Mouse (Mus musculus): ENCODE measurements around the gene Man2a2.

- TF ChIP-seq CTCF (IDR thresholded peaks at IDR 0.05; ENCODE audit: insufficient read depth, low read length) (no peak), POLR2A (IDR thresholded peaks at IDR 0.05; ENCODE audit: borderline replicate concordance, extremely low read depth, low read depth, low read length) (no peak)
Measured at GRCm38 (mm10) chr7:80318670-80319069, 52.5 kb downstream of the Man2a2 start.
